Mouse (Mus musculus): ENCODE results near the gene Scgb1c1.

Scgb1c1 gene

DNA sequence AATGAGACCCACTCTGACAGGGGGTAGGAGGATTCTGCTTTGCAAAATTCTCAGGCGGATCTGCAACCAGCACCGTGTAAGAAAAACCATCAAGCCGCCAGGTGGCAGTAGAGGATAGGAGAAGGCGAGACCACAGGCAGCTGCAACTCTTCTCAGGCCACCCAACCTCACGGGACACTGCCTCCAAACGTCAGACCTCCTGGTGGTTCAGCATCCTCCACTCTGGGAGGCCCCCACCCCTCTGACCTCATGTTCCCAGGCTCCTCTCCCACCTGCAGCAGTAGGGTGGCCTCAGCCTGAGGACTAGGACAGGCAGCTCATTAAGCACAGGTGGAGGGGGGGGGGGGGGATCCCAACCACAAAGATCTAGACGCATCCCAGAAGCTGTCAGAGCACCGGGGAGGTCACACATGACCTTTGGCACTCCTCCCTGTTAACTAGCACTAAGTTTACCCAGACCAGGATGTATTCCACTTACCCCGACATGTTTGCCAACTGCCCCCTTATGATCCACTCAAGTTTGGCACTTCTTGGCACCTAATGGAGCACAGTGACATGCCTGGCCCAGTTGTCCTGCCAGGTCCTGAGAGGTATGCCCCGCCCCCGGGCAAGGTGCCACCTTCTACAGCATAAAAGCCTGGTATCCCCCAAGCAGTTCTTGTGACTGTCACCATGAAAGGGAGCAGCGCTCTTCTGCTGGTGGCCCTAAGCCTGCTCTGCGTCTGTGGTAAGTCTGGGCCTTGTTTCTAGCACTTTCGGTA, at the start of gene Scgb1c1:
Gene Scgb1c1 (plus strand): TSS at position 643 of the 761 bp plus-strand sequence.
- peak; percentile 82 to 90 for DNase-seq

DNA sequence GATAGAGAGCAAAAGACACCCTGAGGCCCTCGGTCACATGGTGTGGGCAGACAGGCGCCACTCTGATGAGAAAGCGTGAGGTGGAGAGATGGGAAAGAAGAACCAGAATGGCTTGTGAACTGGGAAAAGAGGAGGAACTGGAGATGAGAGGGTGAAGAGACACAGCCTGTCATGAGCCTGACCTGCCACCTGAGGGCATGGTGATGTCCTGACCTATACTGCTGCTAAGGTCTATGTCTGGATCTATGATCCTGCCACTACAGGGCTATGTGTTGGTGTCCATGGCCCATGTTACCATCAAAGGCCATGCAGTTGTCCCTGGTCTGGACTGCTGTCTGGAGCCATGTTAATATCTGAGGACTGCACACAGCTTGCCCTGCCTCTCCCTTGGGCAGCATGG, 47.7 kb upstream of the Scgb1c1 start:
- no peak for DNase-seq

DNA sequence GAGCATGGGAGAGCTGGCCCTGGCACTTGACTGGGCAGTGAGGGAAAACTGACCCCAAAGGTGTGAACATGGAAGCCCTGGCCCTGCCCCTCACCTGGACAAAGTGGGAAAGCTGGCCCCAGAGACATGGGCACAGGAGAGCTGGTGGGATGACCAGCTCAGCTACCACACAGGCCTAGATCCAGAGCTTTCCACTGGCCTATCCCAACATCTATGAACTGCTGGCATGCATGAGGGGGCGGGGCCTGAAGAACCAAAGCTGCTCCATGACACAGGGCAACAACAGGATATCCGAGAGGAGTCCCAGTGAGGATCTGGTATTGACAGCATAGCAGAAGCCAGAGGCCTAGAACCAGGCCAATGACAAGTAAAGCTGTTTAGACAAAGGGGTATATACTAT, 47.1 kb upstream of the Scgb1c1 start:
- no peak for DNase-seq

DNA sequence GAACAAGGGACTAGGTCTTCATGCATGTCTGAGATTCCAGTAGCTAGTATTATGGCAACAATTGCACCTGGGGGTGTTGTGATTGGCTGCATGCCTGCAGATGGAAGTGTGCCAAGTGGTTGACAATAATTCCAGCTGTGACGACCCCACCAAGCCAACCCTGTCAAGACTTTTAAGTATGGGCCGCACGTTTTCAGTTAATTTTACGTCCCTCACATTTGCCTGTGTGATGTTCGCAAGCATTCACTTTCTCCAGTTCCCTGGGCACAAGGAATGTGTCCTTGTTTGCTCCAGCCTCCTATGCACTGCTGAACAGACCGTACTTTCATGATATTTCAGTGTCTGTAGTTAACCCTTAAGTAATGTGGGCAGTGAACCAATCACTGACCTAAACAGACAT, 42.7 kb upstream of the Scgb1c1 start:
- no peak for DNase-seq

DNA sequence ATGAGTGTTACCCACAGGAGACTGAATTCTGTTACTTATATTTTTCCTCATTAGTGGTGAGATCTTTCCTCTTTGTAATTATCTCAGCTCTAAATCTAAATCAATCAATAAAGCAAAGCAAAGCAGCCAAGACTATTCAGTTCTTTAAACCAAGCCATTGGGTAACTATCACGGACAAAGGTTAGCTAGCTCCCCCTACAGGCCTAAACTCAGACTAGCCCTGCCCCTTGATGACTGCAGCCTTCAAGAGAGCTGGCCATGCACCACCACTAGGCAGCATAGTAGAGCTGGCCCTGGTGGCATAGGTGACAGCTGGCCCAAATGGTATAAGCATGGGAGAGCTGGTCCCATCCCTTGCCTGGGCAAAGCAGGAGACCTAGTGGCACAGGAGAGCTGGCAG, 39.6 kb upstream of the Scgb1c1 start:
- DNase-seq, result peak; percentile 31

DNA sequence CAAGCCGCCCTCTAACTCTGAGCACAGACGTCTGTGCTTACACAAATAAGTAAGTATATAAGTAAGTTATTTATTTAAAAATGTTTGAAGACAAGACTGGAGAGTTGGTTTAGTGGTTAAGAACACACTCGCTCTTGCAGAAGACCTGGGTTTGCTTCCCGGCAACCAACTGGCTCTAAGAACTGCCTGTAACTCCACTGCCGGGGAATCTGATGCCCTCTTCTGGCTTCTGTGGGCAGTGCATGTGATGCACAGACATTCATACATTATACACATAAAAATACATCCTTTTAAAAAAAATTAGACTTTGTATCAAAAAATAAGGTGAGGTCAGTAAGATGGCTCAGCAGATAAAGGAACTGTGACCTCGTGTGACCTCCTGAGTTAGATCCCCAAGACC, 34.9 kb upstream of the Scgb1c1 start:
- no peak for DNase-seq

DNA sequence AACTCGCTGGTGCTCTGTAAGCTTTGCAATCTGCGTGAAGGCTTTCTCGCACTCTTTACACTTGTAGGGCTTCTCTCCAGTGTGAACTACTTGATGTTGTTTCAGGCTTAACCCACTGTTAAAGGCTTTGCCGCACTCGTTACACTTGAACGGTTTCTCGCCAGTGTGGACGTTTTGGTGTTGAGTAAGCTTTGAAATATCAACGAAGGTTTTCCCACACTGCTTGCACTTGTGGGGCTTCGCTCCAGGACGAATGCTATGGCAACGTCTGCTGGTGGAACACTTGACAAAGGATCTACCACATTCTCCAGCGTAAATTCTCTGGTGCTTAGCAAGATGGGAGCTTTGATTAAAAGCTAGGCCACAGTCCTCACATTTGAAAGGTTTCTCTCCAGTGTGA, 33.6 kb upstream of the Scgb1c1 start:
- no peak for DNase-seq

DNA sequence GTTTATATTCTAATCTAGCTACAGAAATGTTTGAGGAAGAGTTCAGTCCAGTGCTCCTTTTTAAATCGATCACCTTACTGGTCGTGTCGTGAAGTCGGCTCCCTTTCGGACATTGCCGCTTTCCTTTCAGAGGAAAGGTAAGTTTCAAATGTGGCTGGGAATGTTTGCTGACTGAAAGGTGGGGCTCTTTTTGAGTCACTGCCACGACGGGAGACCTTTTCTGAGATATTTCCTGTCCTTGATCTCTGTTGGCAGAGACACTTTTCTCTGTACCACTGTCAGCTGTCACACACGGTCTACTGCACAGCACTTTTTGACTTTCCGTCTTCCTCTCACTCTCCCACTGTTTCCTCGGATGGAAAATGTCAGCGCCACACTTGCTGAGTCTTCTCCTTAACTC, 32.5 kb upstream of the Scgb1c1 start:
- no peak for DNase-seq

DNA sequence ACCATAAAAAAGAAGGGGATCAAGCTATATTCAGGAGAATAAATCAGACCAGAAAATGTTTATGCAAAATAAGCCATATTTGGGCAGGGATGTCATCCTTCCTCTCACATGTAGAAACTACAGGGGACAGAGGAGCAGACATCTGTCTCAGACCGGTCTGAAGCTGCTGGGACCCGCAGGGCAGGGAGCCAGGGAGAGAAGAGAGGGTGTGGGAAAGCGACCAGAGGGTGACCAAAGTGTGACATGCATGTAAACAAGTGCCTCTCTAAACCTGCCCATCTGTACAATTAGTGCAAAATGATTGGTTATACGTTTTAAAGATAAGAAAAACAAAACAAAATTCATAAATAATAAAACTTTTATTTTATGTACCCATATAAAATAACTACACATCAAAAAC, 25.2 kb upstream of the Scgb1c1 start:
- DNase-seq, result no peak

DNA sequence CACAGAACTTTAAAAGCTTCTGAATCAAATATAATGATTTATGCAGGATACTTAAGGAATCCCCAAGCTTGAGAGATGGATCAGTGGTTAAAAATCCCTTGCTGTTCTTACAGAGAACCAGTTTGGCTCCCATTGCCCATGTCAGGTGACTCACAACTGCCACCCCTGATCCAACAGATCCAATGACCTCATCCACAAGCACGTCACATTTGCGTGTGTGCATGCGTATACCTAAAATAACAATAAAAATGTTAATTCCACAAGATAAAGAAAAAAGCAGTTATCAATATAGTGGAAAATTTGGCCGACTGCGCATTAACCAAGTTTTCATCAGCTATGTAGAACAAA, 24.1 kb upstream of the Scgb1c1 start:
- DNase-seq, result no peak

DNA sequence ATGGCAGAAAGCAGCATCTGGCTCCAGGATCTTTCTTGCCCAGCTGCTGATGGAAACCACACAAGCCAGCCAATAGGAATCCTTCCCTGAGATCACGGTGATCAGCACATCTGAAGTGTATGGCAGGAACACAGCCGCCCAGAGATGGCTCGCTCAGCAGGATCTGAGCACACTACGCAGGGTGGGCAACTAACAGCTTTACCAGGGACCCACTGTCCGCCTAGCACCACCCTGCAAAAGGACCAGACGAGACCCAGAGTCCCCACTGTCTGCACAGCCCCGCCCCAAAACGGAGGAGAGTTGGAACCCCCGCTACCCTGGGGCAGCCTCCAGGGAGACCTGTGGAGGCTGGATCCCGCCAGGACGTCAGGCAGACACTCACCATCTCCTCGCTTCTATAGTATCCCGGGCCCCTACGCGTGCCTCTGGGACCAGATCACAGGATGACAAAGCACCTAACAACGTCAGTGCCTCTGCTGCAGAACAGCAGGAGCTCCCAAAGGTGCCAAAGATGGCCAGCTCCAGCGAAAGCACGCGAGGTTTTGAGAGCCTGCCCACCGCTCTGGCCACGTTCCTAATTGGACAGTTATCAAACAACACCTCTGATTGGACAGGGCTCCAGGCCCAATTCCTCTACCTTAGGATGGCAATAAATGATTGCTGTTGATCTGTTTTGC, 23.6 kb upstream of the Scgb1c1 start, which contains the start of gene Zfp941:
Gene Zfp941 (minus strand): TSS at position 526 of the 677 bp plus-strand sequence.
- no peak for DNase-seq

DNA sequence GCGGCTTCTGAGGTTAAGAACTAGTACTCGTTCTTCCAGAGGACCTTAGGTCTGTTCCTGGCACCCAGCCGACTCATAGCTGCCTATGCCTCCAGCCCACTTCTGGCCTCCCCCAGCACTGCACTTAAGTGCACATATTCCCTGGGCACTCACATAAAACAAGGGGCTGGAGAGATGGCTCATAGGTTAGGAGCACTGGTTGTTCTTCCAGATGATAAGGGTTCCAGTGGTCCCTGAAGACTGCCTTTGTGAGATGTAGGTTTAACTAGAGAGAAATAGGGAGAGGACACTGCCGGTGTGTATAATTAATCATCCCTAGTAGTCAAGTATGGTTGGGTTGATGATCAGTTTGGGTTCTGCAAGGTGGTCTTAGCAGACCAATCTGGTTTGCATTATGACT, 22.6 kb upstream of the Scgb1c1 start:
- no peak for DNase-seq

DNA sequence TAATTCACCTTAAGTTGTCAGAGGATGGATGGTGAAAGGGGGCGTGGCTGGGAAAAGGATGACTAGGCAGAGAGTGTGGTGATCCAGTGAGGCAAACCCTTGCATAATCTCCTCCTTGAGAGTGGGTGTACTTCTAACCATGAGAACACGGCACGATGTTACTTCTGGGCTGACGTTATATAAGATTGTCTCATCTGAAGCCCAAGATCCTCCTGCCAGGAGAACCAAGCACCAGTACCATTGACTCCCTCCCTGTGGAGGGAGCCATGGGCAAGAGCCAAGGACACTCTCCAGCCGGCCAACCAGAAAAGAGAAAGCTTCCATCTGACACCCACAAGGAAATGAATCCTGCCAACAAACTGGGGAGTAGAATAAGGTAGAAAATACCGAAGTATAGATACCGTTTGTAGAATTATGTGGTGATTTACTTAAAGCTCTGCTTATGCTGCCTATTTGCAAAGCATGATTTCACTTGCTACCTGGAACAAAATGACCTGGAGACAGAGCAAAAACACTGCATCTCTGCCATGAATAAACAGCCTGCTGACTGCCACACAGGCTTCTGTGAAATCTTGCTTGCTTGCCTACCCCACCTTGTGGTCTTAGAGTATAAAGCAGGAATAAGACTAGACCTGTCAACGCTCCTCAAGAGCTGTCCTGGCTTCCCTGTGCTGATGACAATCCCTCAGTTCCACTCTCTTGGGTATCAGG, 17.0 kb upstream of the Scgb1c1 start:
- DNase-seq, result no peak

DNA sequence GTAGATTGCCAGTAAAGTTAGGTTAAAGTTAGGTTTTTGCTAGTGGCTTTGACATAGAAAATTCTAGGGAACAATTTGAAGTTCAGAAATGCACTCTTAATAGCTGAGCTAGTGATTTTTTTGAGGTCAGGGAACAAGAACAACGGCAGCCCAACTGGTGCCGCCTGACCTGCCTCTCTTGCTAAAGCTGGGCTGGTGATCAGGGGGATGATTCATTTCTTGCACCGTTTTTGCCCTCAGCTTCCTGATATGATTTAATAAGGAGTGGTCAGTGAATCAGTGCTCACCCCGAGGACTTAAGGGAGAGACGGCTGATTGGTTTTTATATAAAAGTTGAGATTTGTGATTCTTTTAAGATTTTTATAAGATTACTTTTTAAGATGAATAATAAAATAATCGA, 13.9 kb upstream of the Scgb1c1 start:
- DNase-seq, result no peak

DNA sequence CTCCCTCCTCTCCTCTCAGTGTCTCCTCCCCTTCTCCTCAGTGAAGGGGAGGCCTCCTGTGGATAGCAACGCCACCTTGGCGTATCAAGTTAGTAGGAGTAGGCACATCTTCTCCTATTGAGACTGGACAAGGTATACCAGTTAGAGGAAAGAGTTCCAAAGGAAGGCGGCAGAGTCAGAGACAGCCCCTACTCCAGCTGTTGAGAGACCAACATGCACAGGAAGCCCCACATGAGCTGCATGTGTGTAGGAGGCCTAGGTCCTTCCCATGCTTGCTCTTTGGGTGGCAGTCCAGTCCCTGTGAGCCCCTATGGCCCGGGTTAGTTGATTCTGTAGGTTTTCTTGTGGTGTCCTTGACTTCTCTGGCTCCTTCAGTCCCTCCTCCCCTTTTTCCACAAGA, 12.0 kb upstream of the Scgb1c1 start:
- no peak for DNase-seq

DNA sequence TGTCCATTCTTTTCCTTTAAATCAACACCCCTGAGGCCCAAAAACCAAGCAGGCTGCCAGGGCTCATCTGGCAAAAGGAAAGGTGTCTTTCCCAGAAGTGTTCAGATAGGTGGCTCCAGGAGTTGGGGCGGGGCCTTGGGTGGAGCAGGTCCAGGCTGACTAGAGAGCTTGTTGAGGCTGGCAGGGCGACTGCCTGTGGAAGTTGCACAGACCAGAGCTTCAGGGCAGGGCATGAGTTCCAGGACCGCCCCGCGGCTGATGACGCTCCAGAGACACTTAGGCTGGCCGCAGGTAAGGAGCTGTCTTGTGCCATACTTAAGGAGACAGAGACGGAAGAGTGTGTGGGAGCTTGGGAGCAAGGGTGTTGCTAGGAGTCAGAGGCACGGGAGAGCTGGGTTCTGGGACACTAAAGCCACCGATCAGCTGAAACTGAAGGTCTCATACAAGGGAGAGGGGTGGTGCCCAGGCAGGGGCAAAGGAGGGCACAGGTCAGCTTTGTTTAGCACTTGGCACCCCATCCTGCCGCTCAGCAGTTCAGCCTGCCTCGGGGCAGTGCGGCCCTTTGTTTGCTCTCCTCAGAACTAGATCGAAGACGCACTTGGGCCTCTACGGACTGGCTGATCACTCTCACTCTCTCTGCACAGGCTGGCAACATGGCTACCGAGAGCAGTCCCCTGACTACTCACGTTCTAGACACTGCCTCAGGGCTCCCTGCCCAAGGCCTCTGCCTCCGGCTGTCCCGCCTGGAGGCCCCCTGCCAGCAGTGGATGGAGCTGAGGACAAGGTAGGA, 10.2 kb upstream of the Scgb1c1 start, which contains the start of gene Urah:
Gene Urah (plus strand): TSS at position 51 of the 790 bp plus-strand sequence.
- no peak for DNase-seq

DNA sequence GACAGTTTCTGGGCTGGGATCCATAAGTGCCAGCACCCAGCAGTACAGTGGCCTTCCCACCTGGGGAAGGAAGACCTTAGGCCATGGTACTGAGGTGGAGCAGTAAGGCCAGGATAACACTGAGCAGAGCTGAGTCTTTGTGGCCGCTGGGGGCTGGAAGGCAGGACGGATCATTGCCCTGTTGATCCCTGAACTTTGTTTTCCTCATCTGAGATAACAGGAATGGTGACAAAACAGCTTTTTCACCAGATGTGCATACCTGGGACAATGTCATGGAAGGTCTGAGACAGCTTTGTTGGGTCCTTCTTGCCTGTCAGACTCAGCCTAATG, 9.6 kb upstream of the Scgb1c1 start:
- DNase-seq, result no peak

DNA sequence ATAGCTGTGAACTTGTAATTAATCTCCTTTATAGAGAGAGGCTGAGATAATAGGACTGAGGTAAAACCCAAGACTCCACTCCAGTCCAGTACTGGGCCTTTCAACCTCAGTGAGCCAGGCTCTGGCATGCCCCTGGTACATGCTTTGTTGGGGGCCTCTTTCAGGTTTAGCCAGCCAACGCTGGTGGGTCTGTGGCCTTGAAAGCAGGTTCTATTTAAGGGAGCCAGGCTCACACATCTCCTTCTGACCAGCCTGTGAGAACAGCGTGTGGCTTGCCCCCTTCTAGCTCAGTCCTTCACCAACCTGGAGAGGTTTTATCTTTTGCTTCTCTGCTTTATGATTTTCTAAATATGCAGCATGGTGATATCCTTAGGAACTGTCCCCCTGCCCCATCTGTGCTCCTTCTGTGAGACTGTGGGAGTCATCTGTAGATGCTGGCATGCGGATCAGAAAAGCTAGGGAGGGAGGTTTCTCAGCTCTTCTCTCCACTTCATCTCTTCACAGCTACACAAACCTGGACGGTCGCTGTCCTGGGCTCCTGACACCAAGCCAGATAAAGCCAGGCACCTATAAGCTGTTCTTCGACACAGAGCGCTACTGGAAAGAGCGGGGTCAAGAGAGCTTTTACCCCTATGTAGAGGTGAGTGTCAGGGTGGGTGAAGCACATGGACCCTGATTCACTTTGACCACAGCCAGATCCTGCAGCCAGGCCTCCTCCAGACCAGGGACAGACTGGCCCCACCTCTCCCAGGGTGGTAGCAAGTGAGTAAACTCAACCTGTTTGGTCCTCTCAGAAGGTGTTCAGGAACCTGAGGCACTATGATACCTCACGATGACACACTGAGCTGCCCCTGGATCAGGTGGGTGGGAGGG, 8.9 kb upstream of the Scgb1c1 start:
- DNase-seq, result no peak

DNA sequence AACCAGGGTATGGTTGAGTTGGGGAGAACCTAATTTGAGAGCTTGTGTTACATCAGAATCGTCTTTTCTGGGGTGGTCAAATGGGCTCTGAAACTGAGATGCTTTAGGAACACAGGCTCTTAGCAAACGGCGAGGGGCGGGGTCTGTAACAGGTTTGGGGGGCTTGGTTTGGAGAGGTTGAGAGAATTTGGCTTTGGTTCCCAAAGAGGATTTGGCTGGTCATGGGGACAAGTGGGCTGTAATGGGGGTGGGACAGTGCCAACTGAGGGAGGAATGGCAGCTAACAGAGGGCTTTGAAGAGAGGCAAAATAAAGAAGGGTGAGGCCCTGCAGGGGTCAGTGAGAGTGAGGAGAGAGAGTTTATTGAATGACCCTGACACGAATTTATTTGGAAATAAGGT, 5.8 kb upstream of the Scgb1c1 start:
- DNase-seq, result no peak

DNA sequence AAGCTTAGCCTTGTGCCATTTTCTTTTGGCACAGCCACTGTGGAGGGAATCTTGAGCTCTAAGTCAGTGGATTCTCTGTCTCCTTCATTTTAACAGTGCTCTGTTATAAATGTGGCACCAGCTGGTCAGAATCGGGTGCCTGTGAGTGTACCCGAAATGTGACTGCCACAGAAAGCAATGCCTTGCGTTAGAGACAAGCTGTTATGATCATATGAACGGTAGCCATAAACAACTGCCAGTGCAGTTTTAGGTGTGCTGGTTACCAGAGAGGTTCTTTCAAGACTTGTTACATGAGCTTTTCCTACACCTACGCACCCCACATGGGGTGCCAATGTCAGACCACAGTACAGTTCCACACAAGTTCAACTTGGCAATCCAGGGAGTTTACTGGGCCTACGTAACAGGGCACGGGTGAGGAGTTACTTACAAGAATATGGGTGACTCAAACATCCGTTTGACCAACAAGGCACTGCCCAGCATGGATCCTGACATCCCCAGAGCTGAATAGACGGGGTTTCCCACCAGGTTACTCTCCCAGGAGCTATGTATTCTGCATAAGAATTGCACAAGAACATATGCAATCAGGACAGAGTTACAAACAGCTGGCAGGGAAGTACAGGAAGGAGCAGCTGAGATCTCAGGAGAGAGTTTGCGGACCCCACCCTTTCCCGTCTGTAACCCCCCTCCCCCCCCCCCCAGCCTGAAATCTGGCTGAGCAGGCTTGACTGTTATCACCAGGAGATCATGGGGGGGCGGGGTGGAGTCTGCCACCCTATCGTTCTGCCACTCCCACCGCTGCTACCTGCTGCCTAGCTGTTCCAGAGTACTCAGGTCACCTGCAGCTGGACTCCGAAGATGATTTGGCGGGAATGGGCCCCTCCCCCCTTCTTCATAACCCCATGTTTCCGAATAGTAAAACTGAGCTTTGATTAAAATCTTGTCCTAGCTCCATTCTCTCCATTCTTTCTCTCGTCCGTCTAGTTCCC, 4.3 kb upstream of the Scgb1c1 start:
- no peak for DNase-seq

DNA sequence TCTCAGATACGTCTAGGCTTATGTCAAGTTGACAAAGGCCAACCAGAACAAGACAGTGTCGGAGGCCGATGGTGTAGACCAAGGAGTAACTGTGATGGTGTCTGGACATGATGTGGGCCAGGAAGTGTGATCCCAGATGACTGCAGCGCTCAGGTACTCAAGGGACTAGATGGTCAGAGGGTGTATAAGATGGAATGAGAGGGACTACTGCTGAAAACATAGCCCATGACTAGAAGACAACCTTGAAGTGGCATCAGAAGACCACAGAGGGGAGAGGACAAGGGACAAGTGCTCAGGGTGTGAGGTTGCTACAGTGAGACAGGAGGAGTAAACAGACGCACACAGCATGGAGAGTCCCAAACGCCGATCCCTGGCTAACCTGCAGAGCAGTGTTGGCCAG, 1.5 kb upstream of the Scgb1c1 start:
- DNase-seq, result no peak

Data from thymus, postnatal 36 days (tissue).